Mouse (Mus musculus) ES-Bruce4 (cell line): Measurements from ENCODE around the gene Gpx6.

Source experiments
- CTCF ChIP-seq: IDR thresholded peaks from one replicate; pipeline ENCODE4 v1.8.1; 2011; ENCODE audit warnings: low read depth, low read length
- POLR2A ChIP-seq: IDR thresholded peaks from one replicate; pipeline ENCODE4 v1.8.1; 2011; ENCODE audit warnings: low read length; ENCODE audit not compliant: insufficient read depth

GRCm38 (mm10) chr13:21366635-21367034 is 54.7 kb downstream of the Gpx6 start:
- no peak for TF ChIP-seq POLR2A
- no peak for TF ChIP-seq CTCF
